Mouse (Mus musculus) liver, embryonic 12.5 days (tissue): Measurements from ENCODE around the gene Mrps18a. TPM values are rescaled to one million over a fixed set of nuclear protein-coding genes. Genes with fewer than 3 reads are reported as not detected.

ENCODE experiments used
- ATAC-seq: fragments of 200-750 bp; cut with Nextera tagmentation; 2 replicates; pipeline ENCODE4 v1.8.0; 2017; ENCODE audit warnings: moderate number of reproducible peaks, mild to moderate bottlenecking, moderate library complexity
- H3K27ac ChIP-seq: fragments of 300-500 bp; sonication (generic); 2 replicates; pipeline ENCODE4 v1.5.1; 2016; ENCODE audit warnings: mild to moderate bottlenecking
- H3K27me3 ChIP-seq: fragments of 300-500 bp; sonication (generic); replicated peaks from 2 replicates; pipeline ENCODE4 v1.6.1; 2016; ENCODE audit warnings: mild to moderate bottlenecking, moderate library complexity
- H3K36me3 ChIP-seq: fragments of 300-500 bp; sonication (generic); 2 replicates; pipeline ENCODE4 v1.6.1; 2016; ENCODE audit warnings: mild to moderate bottlenecking, moderate library complexity
- H3K4me1 ChIP-seq: fragments of 300-500 bp; sonication (generic); 2 replicates; pipeline ENCODE4 v1.6.1; 2016
- H3K4me2 ChIP-seq: fragments of 300-500 bp; sonication (generic); 2 replicates; pipeline ENCODE4 v1.6.1; 2016; ENCODE audit warnings: mild to moderate bottlenecking, moderate library complexity
- H3K4me3 ChIP-seq: fragments of 300-500 bp; sonication (generic); 2 replicates; pipeline ENCODE4 v1.5.1; 2016; ENCODE audit warnings: mild to moderate bottlenecking, moderate library complexity
- H3K9ac ChIP-seq: fragments of 300-500 bp; sonication (generic); 2 replicates; pipeline ENCODE4 v1.6.1; 2016; ENCODE audit warnings: mild to moderate bottlenecking, moderate library complexity
- H3K9me3 ChIP-seq: fragments of 300-500 bp; sonication (generic); replicated peaks from 2 replicates; pipeline ENCODE4 v1.6.1; 2016; ENCODE audit warnings: mild to moderate bottlenecking, moderate library complexity
- WGBS: fragments of 180-500 bp; shearing (Covaris S2); methylation state at CpG from one replicate; pipeline ENCODE4 v1.1.7; 2016; ENCODE audit not compliant: insufficient replicate concordance; 5-methylcytosine and 5-hydroxymethylcytosine counted together
- polyA plus RNA-seq: library from polyadenylated mRNA; unstranded; fragments of >200 nt; fragmentation: Nextera tagmentation; extraction: Ambion mirVana; gene quantifications from 2 replicates; pipeline ENCODE4 v1.2.1, GENCODE M21; 2016

Gene Mrps18a
- polyA plus RNA-seq, 1 experiment from 2014 or later = 110 TPM

- Histone ChIP-seq H3K27ac (no peak overlapping the region), H3K4me1 (no peaks in the 10 kb centered on the region), H3K4me2 (no peak overlapping the region), H3K9me3 (no peaks in the 10 kb centered on the region), H3K9ac (no peak overlapping the region), H3K27me3 (peaks cover 13% of the 10 kb centered on the region), H3K36me3 (no peaks in the 10 kb centered on the region), H3K4me3 (no peak overlapping the region)
- WGBS = 38% methylated on average over 12 of the region's 12 CpGs
- ATAC-seq = no peak
Measured at GRCm38 (mm10) chr17:46104487-46104886, 6.3 kb upstream of the Mrps18a start.

DNA sequence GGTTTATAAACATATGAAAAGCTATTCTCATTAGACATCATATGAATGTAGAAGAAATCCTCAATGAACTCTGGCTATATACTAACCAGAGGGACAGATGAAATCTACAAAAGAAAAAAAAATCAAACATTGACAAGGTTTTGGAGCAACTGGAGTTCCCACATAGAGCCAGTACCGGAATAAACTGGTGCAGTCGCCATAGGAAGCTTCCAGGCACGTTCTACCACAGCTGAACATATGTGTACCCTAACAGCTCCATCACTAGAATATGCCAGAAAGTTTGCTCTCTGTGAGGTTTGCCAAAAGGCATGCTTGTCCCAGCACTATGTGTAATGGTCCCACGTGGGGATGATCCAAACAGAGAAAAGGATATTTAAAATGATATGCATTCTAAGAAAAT, 2.5 kb upstream of the Mrps18a start:
- Histone ChIP-seq H3K27me3 (peaks cover 15% of the 10 kb centered on the region), H3K27ac (no peak overlapping the region), H3K9me3 (no peaks in the 10 kb centered on the region), H3K4me2 (no peak overlapping the region), H3K4me3 (no peak overlapping the region), H3K36me3 (0 out of 2 replicates have a peak, but pooled peaks cover 4% of the 10 kb centered on the region), H3K4me1 (peaks cover 21% of the 10 kb centered on the region), H3K9ac (no peak overlapping the region)
- 57% methylated on average over 4 of the region's 4 CpGs for WGBS
- no peak for ATAC-seq

- Histone ChIP-seq H3K27me3 (no peaks in the 10 kb centered on the region), H3K36me3 (peaks cover 68% of the 10 kb centered on the region), H3K9ac (no peak overlapping the region), H3K4me2 (no peak overlapping the region), H3K27ac (no peak overlapping the region), H3K4me3 (no peak overlapping the region), H3K9me3 (no peaks in the 10 kb centered on the region), H3K4me1 (peaks cover 27% of the 10 kb centered on the region)
- 51% methylated on average over 2 of the region's 2 CpGs for whole genome bisulfite sequencing
- ATAC-seq = no peak
Measured at GRCm38 (mm10) chr17:46115489-46115888, 4.7 kb downstream of the Mrps18a start.

DNA sequence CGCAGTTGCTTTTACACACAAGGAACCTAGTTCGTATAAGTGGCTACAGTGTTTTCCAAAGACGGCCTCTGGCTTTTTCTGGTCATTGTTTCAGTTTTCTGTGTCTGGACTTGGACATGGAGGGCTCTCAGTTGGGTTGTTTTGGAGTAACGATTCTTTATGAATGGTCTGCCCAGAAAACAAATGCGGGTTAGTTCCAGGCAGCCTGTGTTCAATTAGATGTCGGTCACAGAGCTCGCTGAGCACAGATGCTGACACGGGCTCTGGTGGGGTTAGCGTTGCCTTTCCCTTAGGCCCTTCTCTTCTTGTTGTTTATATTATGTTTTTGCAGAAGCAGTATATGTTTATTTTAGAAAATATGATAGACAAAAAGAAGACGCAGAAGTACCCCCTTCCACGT, 5.4 kb downstream of the Mrps18a start:
- Histone ChIP-seq H3K4me3 (no peak overlapping the region), H3K9me3 (no peaks in the 10 kb centered on the region), H3K36me3 (peaks cover 69% of the 10 kb centered on the region), H3K9ac (no peak overlapping the region), H3K4me2 (no peak overlapping the region), H3K27me3 (no peaks in the 10 kb centered on the region), H3K27ac (no peak overlapping the region), H3K4me1 (peaks cover 27% of the 10 kb centered on the region)
- WGBS = 85% methylated on average over 11 of the region's 11 CpGs
- ATAC-seq = no peak

DNA sequence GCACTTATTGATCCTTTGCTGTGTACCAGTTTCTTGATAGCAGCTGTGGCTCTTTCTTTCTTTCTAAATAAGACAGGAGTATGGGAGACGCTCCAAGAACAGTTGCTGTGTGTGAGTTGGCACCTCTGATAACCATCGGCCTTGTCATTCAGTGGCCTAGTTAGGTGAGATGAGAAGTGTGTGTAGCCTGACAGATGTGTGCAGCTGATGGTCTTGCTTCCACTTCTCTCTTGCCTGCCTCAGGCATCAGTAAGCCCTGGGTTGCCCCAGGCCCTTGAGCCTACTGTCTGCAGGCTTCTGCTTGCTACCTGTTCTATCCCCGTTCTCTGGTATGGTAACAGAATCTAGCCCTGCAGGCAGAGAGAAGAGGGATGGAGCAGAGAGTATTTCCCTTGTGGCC, 6.1 kb downstream of the Mrps18a start:
- H3K4me1 ChIP-seq = peaks cover 19% of the 10 kb centered on the region
- H3K36me3 ChIP-seq = peaks cover 72% of the 10 kb centered on the region
- no peak overlapping the region for H3K4me3 ChIP-seq
- no peaks in the 10 kb centered on the region for H3K9me3 ChIP-seq
- H3K9ac ChIP-seq = no peak overlapping the region
- no peaks in the 10 kb centered on the region for H3K27me3 ChIP-seq
- H3K27ac ChIP-seq = no peak overlapping the region
- no peak overlapping the region for H3K4me2 ChIP-seq
- 71% methylated on average over 3 of the region's 3 CpGs for WGBS
- no peak for ATAC-seq

DNA sequence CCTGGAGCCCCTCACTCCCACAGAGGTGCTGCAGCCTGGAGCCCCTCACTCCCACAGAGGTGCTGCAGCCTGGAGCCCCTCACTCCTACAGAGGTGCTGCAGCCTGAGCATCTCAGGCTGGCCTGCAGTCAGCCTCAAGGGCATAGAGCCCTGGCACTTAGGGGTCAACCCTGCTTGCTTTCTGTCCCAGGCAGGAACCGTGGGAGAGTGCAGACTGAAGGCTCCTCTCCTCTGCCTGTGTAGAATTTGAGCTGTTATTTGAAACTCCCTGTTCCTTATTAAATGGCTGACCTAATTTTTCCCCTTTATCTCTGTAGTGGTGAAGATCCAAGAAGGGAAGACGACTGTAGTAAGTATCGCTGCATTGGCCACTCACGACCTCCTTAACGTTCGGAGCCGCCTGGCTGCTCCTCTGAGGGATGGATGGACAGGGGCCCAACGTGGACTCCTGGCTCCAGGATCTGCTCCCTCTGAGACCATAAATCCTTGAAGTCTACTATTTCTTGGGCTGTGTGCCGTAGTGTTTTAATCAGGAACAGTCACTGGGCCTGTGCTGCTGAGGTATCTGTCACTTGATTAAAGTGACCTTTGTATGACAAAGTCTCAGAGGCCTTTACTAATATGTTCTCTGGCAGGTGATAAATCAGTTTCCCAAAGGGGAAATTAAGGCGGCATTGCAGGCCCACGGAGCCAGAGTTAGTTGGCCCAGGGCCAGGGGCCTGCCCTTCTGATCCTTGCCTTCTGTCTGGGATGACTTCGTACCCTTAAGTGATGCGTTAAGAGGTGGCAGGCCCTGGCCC, 7.0 kb downstream of the Mrps18a start:
- no peak overlapping the region for H3K9ac ChIP-seq
- H3K4me3 ChIP-seq = no peak overlapping the region
- H3K4me2 ChIP-seq = no peak overlapping the region
- peaks cover 11% of the 10 kb centered on the region; the same call in 1 of the 2 replicates for H3K4me1 ChIP-seq
- no peak for ATAC-seq
- no peaks in the 10 kb centered on the region for H3K9me3 ChIP-seq
- 85% methylated on average over 13 of the region's 13 CpGs for WGBS
- no peak overlapping the region for H3K27ac ChIP-seq
- no peaks in the 10 kb centered on the region for H3K27me3 ChIP-seq
- peaks cover 79% of the 10 kb centered on the region for H3K36me3 ChIP-seq

DNA sequence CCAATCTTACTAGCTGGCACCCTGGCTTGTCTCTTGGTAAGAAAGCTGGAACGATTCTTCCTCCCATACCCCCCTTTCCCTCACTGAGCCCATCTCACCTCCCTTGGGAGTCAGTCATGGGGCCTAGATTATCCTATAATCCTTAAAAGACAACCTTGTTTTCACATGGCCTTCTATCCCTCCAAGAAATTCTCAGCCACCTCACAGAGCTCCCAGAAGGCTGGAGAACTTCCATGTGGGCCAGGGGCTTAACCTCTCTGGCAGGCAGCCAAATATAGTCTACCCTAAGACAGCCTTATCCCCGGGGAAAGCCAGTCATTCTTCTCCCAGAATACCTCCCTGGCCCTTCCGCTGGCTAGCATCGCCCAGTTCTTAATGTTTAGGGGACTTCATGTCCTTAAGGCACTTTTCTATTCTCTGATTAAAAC, 7.7 kb downstream of the Mrps18a start:
- no peak overlapping the region for H3K4me3 ChIP-seq
- H3K36me3 ChIP-seq = peaks cover 82% of the 10 kb centered on the region
- H3K4me2 ChIP-seq = no peak overlapping the region
- no peak overlapping the region for H3K27ac ChIP-seq
- no peak overlapping the region for H3K9ac ChIP-seq
- 79% methylated on average over 4 of the region's 4 CpGs for WGBS
- H3K4me1 ChIP-seq = peaks cover 8% of the 10 kb centered on the region; the same call in 1 of the 2 replicates
- no peak for ATAC-seq
- no peaks in the 10 kb centered on the region for H3K27me3 ChIP-seq
- H3K9me3 ChIP-seq = no peaks in the 10 kb centered on the region

- 85% methylated on average over 10 of the region's 10 CpGs for WGBS
- Histone ChIP-seq H3K4me2 (no peak overlapping the region), H3K4me3 (no peak overlapping the region), H3K9me3 (no peaks in the 10 kb centered on the region), H3K36me3 (peaks cover 86% of the 10 kb centered on the region), H3K4me1 (peaks cover 3% of the 10 kb centered on the region; the same call in 1 of the 2 replicates), H3K27me3 (no peaks in the 10 kb centered on the region), H3K27ac (no peak overlapping the region), H3K9ac (no peak overlapping the region)
- ATAC-seq = no peak
Measured at GRCm38 (mm10) chr17:46119641-46120040, 8.9 kb downstream of the Mrps18a start.

GRCm38 (mm10) chr17:46122791-46123190, 12.0 kb downstream of the Mrps18a start:
- H3K9me3 ChIP-seq = no peaks in the 10 kb centered on the region
- H3K36me3 ChIP-seq = peaks cover 91% of the 10 kb centered on the region
- no peak overlapping the region for H3K4me2 ChIP-seq
- H3K9ac ChIP-seq = no peak overlapping the region
- H3K4me1 ChIP-seq = no peaks in the 10 kb centered on the region
- H3K27ac ChIP-seq = no peak overlapping the region
- 90% methylated on average over 4 of the region's 4 CpGs for WGBS
- no peak overlapping the region for H3K4me3 ChIP-seq
- ATAC-seq = no peak
- no peaks in the 10 kb centered on the region for H3K27me3 ChIP-seq

GRCm38 (mm10) chr17:46123285-46123684, 12.5 kb downstream of the Mrps18a start:
- 85% methylated on average over 4 of the region's 4 CpGs for WGBS
- H3K36me3 ChIP-seq = peaks cover 91% of the 10 kb centered on the region
- no peaks in the 10 kb centered on the region for H3K9me3 ChIP-seq
- H3K4me1 ChIP-seq = no peaks in the 10 kb centered on the region
- ATAC-seq = no peak
- no peak overlapping the region for H3K27ac ChIP-seq
- H3K4me3 ChIP-seq = no peak overlapping the region
- no peak overlapping the region for H3K9ac ChIP-seq
- no peaks in the 10 kb centered on the region for H3K27me3 ChIP-seq
- H3K4me2 ChIP-seq = no peak overlapping the region

DNA sequence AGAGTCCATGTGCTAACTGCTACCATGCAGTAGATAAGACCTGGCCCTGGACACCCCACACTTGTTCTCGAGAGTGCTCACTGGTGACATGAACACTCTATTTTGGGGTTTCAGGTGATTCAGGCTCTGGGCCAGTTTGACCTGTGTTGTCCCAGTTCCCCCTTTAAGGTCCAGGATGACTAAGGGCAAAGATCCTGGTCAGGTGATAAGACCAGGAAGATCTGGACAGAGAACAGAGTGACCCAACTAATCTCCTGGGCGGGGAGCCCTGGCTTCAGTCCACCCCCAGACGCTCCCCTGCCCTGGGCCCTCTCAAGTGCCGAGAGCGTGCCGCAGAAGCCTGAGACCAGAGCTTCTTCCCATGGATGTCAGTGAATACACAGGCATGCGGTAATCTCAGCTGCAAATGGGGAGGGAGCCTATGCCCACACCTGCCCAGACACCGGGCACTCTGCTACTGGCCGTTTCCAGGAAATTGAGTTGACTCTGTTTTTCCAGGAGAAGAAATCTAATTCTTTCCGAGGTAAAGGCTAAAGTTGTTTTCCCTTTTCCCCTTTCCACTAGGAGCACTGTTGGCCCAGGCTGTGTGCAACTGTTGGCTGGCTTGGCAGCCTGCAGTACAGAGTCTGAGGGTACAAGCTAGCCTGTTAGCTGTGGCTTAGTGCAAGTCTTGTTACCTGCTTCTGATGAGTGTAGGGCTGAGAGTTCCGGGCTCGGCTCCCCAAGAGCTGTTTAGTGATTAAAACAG, 13.3 kb downstream of the Mrps18a start:
- no peaks in the 10 kb centered on the region for H3K4me1 ChIP-seq
- H3K9me3 ChIP-seq = no peaks in the 10 kb centered on the region
- no peak overlapping the region for H3K27ac ChIP-seq
- no peak overlapping the region for H3K4me3 ChIP-seq
- ATAC-seq = no peak
- WGBS = 83% methylated on average over 12 of the region's 12 CpGs
- H3K27me3 ChIP-seq = no peaks in the 10 kb centered on the region
- no peak overlapping the region for H3K4me2 ChIP-seq
- peaks cover 91% of the 10 kb centered on the region for H3K36me3 ChIP-seq
- H3K9ac ChIP-seq = no peak overlapping the region

- WGBS = 71% methylated on average over 6 of the region's 6 CpGs
- Histone ChIP-seq H3K9ac (no peak overlapping the region), H3K4me2 (no peak overlapping the region), H3K27me3 (no peaks in the 10 kb centered on the region), H3K27ac (no peak overlapping the region), H3K4me3 (no peak overlapping the region), H3K36me3 (peaks cover 84% of the 10 kb centered on the region), H3K4me1 (no peaks in the 10 kb centered on the region), H3K9me3 (no peaks in the 10 kb centered on the region)
- no peak for ATAC-seq
Measured at GRCm38 (mm10) chr17:46126608-46127007, 15.8 kb downstream of the Mrps18a start.
